Mouse (Mus musculus): Measurements from ENCODE around the gene Amfr. TPM values are rescaled to one million over a fixed set of nuclear protein-coding genes. Genes with fewer than 3 reads are reported as not detected.
"Not testable (repeated sequence)": the region's sequence is repeated elsewhere in the genome, so short reads cannot be mapped to it uniquely, and the experiment has no call there.

Gene Amfr
- polyA plus RNA-seq (2012), result 5.4 and 6.9 TPM in 2 replicates

DNA sequence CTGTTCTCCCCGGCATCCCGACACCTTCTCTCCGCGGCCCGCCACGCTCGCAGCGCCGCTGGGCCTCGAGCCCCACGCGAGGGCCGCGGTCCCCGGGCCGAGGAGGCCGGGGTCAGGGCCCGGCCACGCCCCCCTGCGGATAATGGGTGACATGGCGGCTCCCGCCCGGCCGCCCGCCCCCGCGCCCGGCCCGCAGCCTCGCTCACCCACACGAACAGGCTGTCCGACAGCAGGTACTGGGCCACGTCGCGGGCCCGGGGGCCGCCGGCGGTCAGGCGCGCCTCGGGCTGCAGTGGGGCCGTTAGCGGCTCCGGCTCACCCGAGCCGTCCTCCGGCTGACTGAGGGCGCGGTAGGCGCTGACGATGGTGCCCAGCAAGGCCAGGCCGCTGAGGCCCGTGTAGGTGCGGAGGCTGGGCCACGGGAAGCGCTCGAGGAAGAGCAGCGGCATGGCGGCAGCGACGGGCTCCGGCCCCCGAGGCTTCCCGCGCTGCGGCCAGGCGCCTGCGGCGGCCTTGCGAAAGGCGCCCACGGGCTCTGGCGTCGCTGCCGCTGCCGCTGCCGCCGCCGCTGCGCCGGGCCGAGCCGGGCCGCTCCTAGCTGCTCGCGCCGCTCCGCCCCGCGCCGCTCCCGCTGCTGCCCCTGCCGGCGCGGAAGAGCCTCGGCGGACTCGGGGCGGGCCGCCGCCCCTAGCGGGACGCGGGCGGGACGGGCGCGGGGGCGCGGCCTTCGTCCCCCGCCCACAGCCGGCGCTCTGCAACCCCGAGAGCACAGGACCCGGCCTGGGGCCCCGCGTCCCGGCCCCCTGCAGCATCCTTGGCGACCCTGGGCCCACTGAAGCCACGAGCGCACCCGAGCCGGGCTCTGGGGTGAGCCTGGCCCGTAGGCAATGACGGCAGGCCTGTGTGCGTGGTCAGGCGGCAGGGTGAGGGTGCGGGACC lies at the start of gene Amfr:
Amfr (minus strand) TSS at position 830 of the 939 bp plus-strand sequence.
- Histone ChIP-seq H3K4me1 (ENCODE audit: control insufficient read depth) (peaks cover 56% of the 10 kb centered on the region), H3K4me3 (replicated peaks) (peak within 1 kb of the TSS; percentile 97), H3K27me3 (ENCODE audit: control insufficient read depth) (no peaks in the 10 kb centered on the region), H3K36me3 (ENCODE audit: control insufficient read depth) (peaks cover 46% of the 10 kb centered on the region), H3K9me3 (ENCODE audit: control insufficient read depth, low read length) (no peaks in the 10 kb centered on the region)
- TF ChIP-seq TAL1 (IDR thresholded peaks at IDR 0.05; ENCODE audit: low read length) (no peak), GATA1 (IDR thresholded peaks at IDR 0.05; ENCODE audit: low read length) (no peak)

DNA sequence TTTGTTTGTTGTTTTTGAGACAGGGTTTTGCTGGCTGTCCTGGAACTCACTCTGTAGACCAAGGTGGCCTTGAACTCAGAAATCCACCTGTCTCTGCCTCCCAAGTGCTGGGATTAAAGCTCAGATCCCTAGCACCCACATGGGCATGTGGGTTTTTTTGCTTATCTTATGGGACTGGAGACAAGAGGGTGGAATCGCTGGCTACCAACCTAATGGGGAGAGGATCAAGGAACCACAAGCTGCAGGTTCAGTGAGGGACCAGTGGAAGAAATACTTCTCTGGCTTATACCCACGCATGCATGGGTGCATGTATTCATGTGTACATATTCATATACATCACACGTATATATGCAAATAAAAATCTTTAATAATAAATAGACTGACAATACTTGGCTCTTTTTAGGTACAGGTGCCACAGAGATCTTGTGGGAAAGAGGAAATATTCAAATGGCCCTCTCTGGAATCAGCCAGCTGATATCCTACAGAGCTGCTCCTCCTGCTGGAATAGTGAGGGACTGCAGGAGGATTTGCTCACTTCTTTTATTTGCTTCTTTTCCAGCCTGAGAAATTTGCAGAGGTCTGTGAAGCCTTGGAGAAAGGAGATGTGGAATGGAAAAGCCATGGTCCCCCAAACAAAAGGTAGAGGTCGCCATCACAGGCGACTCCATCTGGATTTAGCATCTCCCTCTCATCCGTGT lies 44.7 kb upstream of the Amfr start:
- H3K4me3 ChIP-seq (replicated peaks), result no peak overlapping the region
- H3K27me3 ChIP-seq (ENCODE audit: control insufficient read depth), result no peaks in the 10 kb centered on the region
- no peak for TF ChIP-seq GATA1 (IDR thresholded peaks at IDR 0.05; ENCODE audit: low read length)
- no peak for TF ChIP-seq TAL1 (IDR thresholded peaks at IDR 0.05; ENCODE audit: low read length)
- peaks cover 54% of the 10 kb centered on the region for H3K36me3 ChIP-seq (ENCODE audit: control insufficient read depth)
- H3K9me3 ChIP-seq (ENCODE audit: control insufficient read depth, low read length), result no peaks in the 10 kb centered on the region
- H3K4me1 ChIP-seq (ENCODE audit: control insufficient read depth), result no peaks in the 10 kb centered on the region

DNA sequence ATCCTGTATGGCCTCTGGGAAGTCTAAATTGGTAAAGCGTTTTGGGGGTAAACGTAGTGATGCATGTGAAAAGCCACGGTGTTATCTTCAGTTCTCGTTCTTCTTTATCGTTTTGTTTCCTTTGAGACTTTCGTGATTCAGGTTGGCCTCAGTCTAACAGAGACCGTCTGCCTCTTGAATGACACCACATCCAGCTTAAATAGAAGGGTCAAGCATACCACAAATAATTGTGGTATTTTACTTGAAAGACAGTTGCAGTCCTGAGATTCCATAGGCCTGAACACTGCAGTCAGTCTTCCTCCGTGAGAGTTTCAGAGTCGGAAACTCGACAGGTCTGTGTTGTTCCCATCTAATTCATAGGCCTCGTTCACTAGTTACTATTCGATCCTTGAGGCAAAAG lies 40.1 kb upstream of the Amfr start:
- no peaks in the 10 kb centered on the region for H3K27me3 ChIP-seq (ENCODE audit: control insufficient read depth)
- H3K4me3 ChIP-seq (replicated peaks), result no peak overlapping the region
- peaks cover 36% of the 10 kb centered on the region for H3K36me3 ChIP-seq (ENCODE audit: control insufficient read depth)
- H3K4me1 ChIP-seq (ENCODE audit: control insufficient read depth), result no peaks in the 10 kb centered on the region
- TF ChIP-seq GATA1 (IDR thresholded peaks at IDR 0.05; ENCODE audit: low read length), result no peak
- TF ChIP-seq TAL1 (IDR thresholded peaks at IDR 0.05; ENCODE audit: low read length), result no peak
- no peaks in the 10 kb centered on the region for H3K9me3 ChIP-seq (ENCODE audit: control insufficient read depth, low read length)

DNA sequence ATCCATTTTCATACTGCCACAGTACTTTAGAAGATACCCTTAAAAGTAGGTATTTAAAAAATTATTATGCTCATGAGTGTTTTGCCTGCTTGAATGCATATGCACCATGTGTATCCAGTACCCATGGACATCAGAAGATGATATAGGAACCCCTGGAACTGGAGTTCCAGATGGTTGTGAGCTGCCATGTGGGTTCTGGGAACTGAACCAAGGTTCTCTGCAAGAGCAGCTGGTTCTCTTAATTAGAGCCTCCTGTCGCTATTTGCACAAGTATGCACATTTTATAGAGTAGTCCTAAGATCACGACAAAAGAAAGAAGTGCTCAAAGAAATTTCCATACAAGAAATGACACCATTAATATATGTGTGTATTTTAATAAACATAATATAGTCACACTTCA lies 35.2 kb upstream of the Amfr start:
- H3K36me3 ChIP-seq (ENCODE audit: control insufficient read depth), result peaks cover 11% of the 10 kb centered on the region
- TF ChIP-seq TAL1 (IDR thresholded peaks at IDR 0.05; ENCODE audit: low read length), result no peak
- TF ChIP-seq GATA1 (IDR thresholded peaks at IDR 0.05; ENCODE audit: low read length), result no peak

DNA sequence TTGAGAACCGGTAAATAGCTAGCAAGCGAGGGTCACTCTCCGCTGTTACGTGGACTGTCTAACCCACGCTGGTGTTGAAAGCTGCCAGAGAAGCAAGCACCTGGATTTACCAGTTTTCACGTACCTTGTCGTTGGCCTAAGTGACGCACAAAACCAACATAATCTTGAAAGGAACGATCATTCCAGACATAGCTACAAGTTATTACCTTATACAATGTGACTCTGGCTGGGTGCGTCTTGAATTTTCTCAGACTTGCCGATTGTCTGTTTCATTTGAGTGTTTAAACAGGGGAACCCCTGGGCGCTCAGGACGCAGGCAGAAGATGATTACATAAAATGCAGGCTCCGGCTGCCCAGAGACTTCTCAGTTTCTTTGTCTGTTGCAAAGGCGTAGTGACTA lies 25.2 kb upstream of the Amfr start:
- H3K9me3 ChIP-seq (ENCODE audit: control insufficient read depth, low read length), result no peaks in the 10 kb centered on the region
- peak overlapping the region; percentile 77 for H3K4me3 ChIP-seq (replicated peaks)
- peaks cover 34% of the 10 kb centered on the region for H3K36me3 ChIP-seq (ENCODE audit: control insufficient read depth)
- peaks cover 43% of the 10 kb centered on the region for H3K4me1 ChIP-seq (ENCODE audit: control insufficient read depth)
- no peaks in the 10 kb centered on the region for H3K27me3 ChIP-seq (ENCODE audit: control insufficient read depth)
- no peak for TF ChIP-seq TAL1 (IDR thresholded peaks at IDR 0.05; ENCODE audit: low read length)
- TF ChIP-seq GATA1 (IDR thresholded peaks at IDR 0.05; ENCODE audit: low read length), result no peak

More for the DNA sequence above, 35.2 kb upstream of the Amfr start:
- Histone ChIP-seq H3K4me3 (replicated peaks) (no peak overlapping the region), H3K9me3 (ENCODE audit: control insufficient read depth, low read length) (no peaks in the 10 kb centered on the region), H3K4me1 (ENCODE audit: control insufficient read depth) (no peaks in the 10 kb centered on the region), H3K27me3 (ENCODE audit: control insufficient read depth) (no peaks in the 10 kb centered on the region)

DNA sequence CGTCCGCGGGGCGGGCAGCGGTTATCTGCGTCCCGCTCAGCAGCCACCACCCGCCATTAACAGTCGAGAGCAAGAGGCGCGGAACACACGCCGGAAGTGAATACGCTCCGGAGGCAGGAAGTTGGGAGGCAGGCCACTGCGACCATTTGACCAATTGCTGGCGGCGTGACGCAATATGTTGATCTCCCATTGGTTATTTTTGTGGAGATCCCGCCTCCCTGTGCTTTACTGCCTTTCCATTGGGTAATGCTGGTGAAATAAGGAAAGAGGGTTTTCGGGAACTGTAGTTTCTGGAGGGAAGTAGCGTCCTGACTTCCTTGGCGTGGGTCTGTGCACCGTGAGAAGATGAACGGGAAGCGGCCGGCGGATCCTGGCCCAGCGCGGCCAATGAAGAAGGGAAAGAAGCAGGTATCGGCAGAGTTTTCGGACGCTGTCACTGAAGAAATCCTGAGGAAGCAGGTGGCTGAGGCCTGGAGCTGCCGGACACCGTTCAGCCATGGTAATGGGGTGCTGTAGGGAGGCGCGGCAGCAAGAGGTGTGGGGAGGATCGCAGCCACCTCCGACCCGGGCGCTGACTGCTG lies 24.4 kb upstream of the Amfr start, which contains the start of the genes Nudt21 and Ogfod1:
Nudt21 (minus strand) TSS at position 88 of the 581 bp plus-strand sequence.
Ogfod1 (plus strand) TSS at position 255 of the 581 bp plus-strand sequence.
- Histone ChIP-seq H3K9me3 (ENCODE audit: control insufficient read depth, low read length) (no peaks in the 10 kb centered on the region), H3K36me3 (ENCODE audit: control insufficient read depth) (peaks cover 41% of the 10 kb centered on the region), H3K4me3 (replicated peaks) (peak within 1 kb of the TSS; percentile 77), H3K27me3 (ENCODE audit: control insufficient read depth) (no peaks in the 10 kb centered on the region), H3K4me1 (ENCODE audit: control insufficient read depth) (peaks cover 48% of the 10 kb centered on the region)
- no peak for TF ChIP-seq TAL1 (IDR thresholded peaks at IDR 0.05; ENCODE audit: low read length)
- no peak for TF ChIP-seq GATA1 (IDR thresholded peaks at IDR 0.05; ENCODE audit: low read length)

DNA sequence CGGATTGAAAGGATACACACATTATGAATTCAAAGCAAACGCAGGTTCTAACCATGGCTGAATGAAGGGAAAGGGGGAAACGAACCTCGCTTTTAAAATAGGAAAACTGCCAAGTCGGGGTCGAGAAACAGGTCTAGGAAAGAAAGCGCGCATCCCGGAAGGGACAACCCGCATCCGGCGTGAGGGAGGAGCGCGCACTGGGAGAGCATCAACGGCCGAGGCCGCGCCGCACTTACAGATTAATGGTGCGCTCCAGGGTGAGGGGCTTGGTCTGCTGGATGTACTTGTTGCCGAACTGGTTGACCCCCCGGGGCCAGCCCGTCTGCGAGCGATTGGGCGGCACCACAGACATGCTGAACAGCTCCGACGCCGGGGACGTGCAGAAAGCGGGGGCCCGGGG lies 23.9 kb upstream of the Amfr start:
- H3K9me3 ChIP-seq (ENCODE audit: control insufficient read depth, low read length); H3K27me3 ChIP-seq (ENCODE audit: control insufficient read depth): not testable (repeated sequence)
- H3K4me3 ChIP-seq (replicated peaks), result peak overlapping the region; percentile 77
- H3K36me3 ChIP-seq (ENCODE audit: control insufficient read depth), result peaks cover 46% of the 10 kb centered on the region
- peaks cover 48% of the 10 kb centered on the region for H3K4me1 ChIP-seq (ENCODE audit: control insufficient read depth)

DNA sequence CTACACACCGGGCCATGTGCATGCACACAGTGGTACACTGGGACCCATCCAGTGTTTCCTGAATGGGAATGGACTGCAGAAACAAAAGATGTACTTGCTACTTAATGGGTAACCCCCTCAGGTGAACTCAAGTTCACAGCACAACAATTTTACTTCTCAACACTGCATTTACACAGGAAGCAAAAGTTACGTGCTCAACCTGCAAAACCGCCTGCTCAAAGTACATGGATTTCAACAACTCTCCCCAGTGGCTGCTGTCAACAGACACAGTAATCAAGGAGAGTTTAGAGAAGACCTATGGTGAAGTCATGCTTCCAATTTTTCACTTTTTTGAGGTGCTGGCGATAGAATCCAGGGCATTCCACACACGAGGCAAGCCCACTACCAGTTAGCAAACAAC lies 22.6 kb upstream of the Amfr start:
- Histone ChIP-seq H3K4me3 (replicated peaks) (peak overlapping the region; percentile 77), H3K27me3 (ENCODE audit: control insufficient read depth) (no peaks in the 10 kb centered on the region), H3K36me3 (ENCODE audit: control insufficient read depth) (peaks cover 54% of the 10 kb centered on the region), H3K4me1 (ENCODE audit: control insufficient read depth) (peaks cover 48% of the 10 kb centered on the region), H3K9me3 (ENCODE audit: control insufficient read depth, low read length) (no peaks in the 10 kb centered on the region)
- TF ChIP-seq GATA1 (IDR thresholded peaks at IDR 0.05; ENCODE audit: low read length), result no peak
- no peak for TF ChIP-seq TAL1 (IDR thresholded peaks at IDR 0.05; ENCODE audit: low read length)

DNA sequence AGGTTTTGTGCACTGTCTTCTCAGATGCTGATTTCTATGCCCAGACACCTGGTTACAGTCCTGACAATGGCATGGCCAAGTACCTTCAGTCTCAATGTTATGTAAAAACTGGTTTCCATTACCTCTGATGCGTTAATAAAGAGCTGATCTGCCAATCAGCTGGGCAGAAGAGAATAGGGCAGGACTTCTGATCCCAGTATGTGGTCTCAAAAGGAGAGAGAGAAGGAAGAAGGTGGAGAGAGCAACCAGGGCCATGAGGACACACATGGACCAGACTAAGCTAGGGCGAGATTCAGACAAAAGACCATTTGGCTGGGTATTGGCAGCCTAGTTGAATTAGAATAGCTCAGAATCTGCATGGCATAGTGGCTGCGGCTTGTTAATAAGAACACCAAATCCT lies 21.0 kb upstream of the Amfr start:
- H3K36me3 ChIP-seq (ENCODE audit: control insufficient read depth), result peaks cover 61% of the 10 kb centered on the region
- H3K27me3 ChIP-seq (ENCODE audit: control insufficient read depth), result no peaks in the 10 kb centered on the region
- H3K9me3 ChIP-seq (ENCODE audit: control insufficient read depth, low read length), result no peaks in the 10 kb centered on the region
- H3K4me3 ChIP-seq (replicated peaks), result no peak overlapping the region
- TF ChIP-seq GATA1 (IDR thresholded peaks at IDR 0.05; ENCODE audit: low read length) (no peak), TAL1 (IDR thresholded peaks at IDR 0.05; ENCODE audit: low read length) (no peak)
- peaks cover 46% of the 10 kb centered on the region for H3K4me1 ChIP-seq (ENCODE audit: control insufficient read depth)
